Mouse (Mus musculus) liver, adult 2 months (tissue): ENCODE results near the gene Mdh2. TPM values are rescaled to one million over a fixed set of nuclear protein-coding genes. Genes with fewer than 3 reads are reported as not detected.

Source experiments
- DNase-seq: peaks from one replicate; pipeline ENCODE4 v3.0.0-alpha.2; 2011; ENCODE audit warnings: low read depth, low spot score; ENCODE audit errors: extremely low read depth
- H3K27ac ChIP-seq: fragments of 200-500 bp; replicated peaks from 2 replicates; pipeline ENCODE4 v1.5.1; 2012; ENCODE audit warnings: low read depth, mild to moderate bottlenecking, control low read depth, inconsistent platforms, low read length; ENCODE audit not compliant: insufficient read depth
- H3K27me3 ChIP-seq: fragments of 200-500 bp; 2 replicates; pipeline ENCODE4 v1.6.1; 2012; ENCODE audit warnings: mild to moderate bottlenecking, moderate library complexity, low read length, inconsistent platforms; ENCODE audit not compliant: control insufficient read depth, insufficient read depth
- H3K36me3 ChIP-seq: fragments of 200-500 bp; 2 replicates; pipeline ENCODE4 v1.6.1; 2012; ENCODE audit warnings: low read length, inconsistent platforms; ENCODE audit not compliant: control insufficient read depth, insufficient read depth
- H3K4me1 ChIP-seq: fragments of 200-500 bp; 2 replicates; pipeline ENCODE4 v1.6.1; 2011; ENCODE audit warnings: low read length; ENCODE audit not compliant: control insufficient read depth, insufficient read depth
- H3K4me3 ChIP-seq: fragments of 200-500 bp; 2 replicates; pipeline ENCODE4 v1.5.1; 2011; ENCODE audit warnings: low read depth, mild to moderate bottlenecking, control low read depth, low read length, moderate library complexity; ENCODE audit not compliant: insufficient read depth
- H3K79me2 ChIP-seq: fragments of 200-500 bp; 2 replicates; pipeline ENCODE4 v1.6.1; 2012; ENCODE audit warnings: inconsistent platforms, mild to moderate bottlenecking, low read length, moderate library complexity; ENCODE audit not compliant: control insufficient read depth, insufficient read depth
- H3K9ac ChIP-seq: fragments of 200-500 bp; 2 replicates; pipeline ENCODE4 v1.6.1; 2012; ENCODE audit warnings: low read depth, mild to moderate bottlenecking, control low read depth, inconsistent platforms, low read length
- CTCF ChIP-seq: fragments of 200-500 bp; IDR thresholded peaks from 2 replicates; pipeline ENCODE4 v1.5.1; 2011; ENCODE audit warnings: low read depth, low read length, control low read depth
- POLR2A ChIP-seq: fragments of 200-500 bp; IDR thresholded peaks from 2 replicates; pipeline ENCODE4 v1.6.1; 2011; ENCODE audit warnings: low read length, control low read depth; ENCODE audit not compliant: insufficient read depth; ENCODE audit errors: extremely low read depth
- WGBS: fragments of 180-500 bp; shearing (Covaris S2); methylation state at CpG from one replicate; pipeline ENCODE4 v1.1.7; 2018; 5-methylcytosine and 5-hydroxymethylcytosine counted together
- polyA plus RNA-seq: library from polyadenylated mRNA; depleted of rRNA; stranded (reverse); fragments of >200 nt; gene quantifications from 2 replicates; pipeline ENCODE4 v1.2.3, GENCODE M21; 2012; rRNA removed
- total RNA-seq: library from RNA; depleted of rRNA; stranded (reverse); fragments of >200 nt; gene quantifications from 2 replicates; pipeline ENCODE4 v1.2.3, GENCODE M21; 2014; rRNA removed

Mdh2 gene
- total and polyA plus RNA-seq, 2 experiments: 108 to 418 TPM

GRCm38 (mm10) chr5:135832729-135833128 is 54.4 kb downstream of the Mdh2 start:
- no peak for DNase-seq
- H3K79me2 ChIP-seq: no peaks in the 10 kb centered on the region
- H3K27me3 ChIP-seq: peaks cover 7% of the 10 kb centered on the region
- peaks cover 2% of the 10 kb centered on the region; the same call in 1 of the 2 replicates for H3K4me1 ChIP-seq
- H3K27ac ChIP-seq: no peak overlapping the region
- no peaks in the 10 kb centered on the region for H3K36me3 ChIP-seq
- no peak for TF ChIP-seq POLR2A
- no peak for TF ChIP-seq CTCF
- no peak overlapping the region for H3K9ac ChIP-seq
- WGBS: 23% methylated on average over 4 of the region's 4 CpGs
- H3K4me3 ChIP-seq: no peak overlapping the region

DNA sequence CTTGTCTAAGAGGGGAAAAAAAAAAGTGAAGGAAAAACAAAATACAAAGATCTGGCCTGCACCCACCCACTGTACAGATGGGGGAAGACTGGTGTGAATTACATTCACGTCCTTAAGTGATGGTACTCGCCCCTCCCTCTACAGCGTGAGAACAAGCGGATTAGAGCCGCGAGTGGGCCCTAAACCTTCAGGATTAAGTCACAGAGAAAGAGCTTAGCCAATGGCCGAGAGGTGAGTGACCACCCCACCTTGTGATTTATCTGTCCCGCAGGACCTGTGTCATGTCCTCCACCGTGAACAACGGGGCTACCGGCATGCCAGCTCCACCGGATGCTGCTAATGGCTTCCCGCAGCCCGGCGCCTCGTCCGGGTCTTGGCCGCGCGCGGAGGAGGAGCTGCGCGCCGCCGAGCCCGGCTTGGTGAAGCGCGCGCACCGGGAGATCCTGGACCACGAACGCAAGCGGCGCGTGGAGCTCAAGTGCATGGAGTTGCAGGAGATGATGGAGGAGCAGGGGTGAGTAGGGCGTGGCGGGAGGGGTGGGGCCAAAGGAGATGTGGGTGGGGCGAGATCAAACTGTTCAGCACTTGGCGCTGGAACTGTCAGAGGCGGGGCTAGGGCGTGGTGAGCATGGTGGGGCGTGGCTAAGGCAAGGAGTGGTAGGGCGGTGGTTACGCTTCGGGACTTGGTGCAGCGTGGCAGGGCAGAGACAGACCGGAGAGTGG is 56.6 kb downstream of the Mdh2 start:
- H3K9ac ChIP-seq: no peak overlapping the region
- no peaks in the 10 kb centered on the region for H3K36me3 ChIP-seq
- H3K27ac ChIP-seq: no peak overlapping the region
- no peaks in the 10 kb centered on the region for H3K79me2 ChIP-seq
- 4% methylated on average over 47 of the region's 47 CpGs for WGBS
- no peak for TF ChIP-seq POLR2A
- TF ChIP-seq CTCF: no peak
- DNase-seq: no peak
- peaks cover 7% of the 10 kb centered on the region for H3K27me3 ChIP-seq
- H3K4me3 ChIP-seq: peak overlapping the region; percentile 3; the same call in 1 of the 2 replicates
- H3K4me1 ChIP-seq: peaks cover 2% of the 10 kb centered on the region; the same call in 1 of the 2 replicates

DNA sequence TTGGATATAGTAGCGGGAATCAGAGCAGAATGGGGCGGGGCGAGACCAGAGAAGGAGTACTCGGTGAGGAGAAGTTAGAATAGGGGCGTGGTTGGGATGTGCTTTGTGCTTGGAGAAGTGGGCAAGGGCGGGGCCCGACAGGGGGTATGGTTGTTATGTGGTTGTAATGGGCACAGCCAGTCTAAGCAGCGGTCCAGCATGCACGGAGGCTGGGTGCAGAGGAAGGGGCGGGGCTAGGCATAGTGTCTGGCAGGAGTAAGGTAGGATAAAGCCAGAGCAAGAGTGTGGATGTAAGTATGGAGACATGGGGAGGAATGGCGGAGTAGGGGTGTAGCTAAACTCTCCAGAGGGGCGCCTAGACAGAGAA is 57.2 kb downstream of the Mdh2 start:
- no peaks in the 10 kb centered on the region for H3K79me2 ChIP-seq
- DNase-seq: no peak
- H3K9ac ChIP-seq: no peak overlapping the region
- WGBS: 4% methylated on average over 12 of the region's 12 CpGs
- H3K36me3 ChIP-seq: no peaks in the 10 kb centered on the region
- no peak for TF ChIP-seq POLR2A
- no peak for TF ChIP-seq CTCF
- H3K27me3 ChIP-seq: peaks cover 7% of the 10 kb centered on the region
- H3K4me1 ChIP-seq: peaks cover 2% of the 10 kb centered on the region; the same call in 1 of the 2 replicates
- no peak overlapping the region for H3K27ac ChIP-seq
- H3K4me3 ChIP-seq: no peak overlapping the region

- WGBS: 20% methylated on average over 12 of the region's 12 CpGs
- Histone ChIP-seq H3K4me3 (no peak overlapping the region), H3K4me1 (peaks cover 2% of the 10 kb centered on the region; the same call in 1 of the 2 replicates), H3K36me3 (no peaks in the 10 kb centered on the region), H3K9ac (no peak overlapping the region), H3K27ac (no peak overlapping the region), H3K79me2 (no peaks in the 10 kb centered on the region), H3K27me3 (peaks cover 7% of the 10 kb centered on the region)
- TF ChIP-seq CTCF (no peak), POLR2A (no peak)
- DNase-seq: no peak
Measured at GRCm38 (mm10) chr5:135835981-135836380, 57.7 kb downstream of the Mdh2 start.

Other genes starting within 250 kb of the Mdh2 start
- gene Hip1, start 233.4 kb upstream of the Mdh2 start, total RNA-seq: 3.2 and 6.5 TPM in 2 replicates
- 2.2 and 3.1 TPM in 2 replicates for gene Hip1, start 233.4 kb upstream of the Mdh2 start, polyA plus RNA-seq
- not detected in 2 replicates for gene Ccl26, start 214.9 kb upstream of the Mdh2 start, total RNA-seq
- not detected in 2 replicates for gene Ccl26, start 214.9 kb upstream of the Mdh2 start, polyA plus RNA-seq
- gene Ccl24, start 205.4 kb upstream of the Mdh2 start, total RNA-seq: 3.7 and 8.2 TPM in 2 replicates
- gene Ccl24, start 205.4 kb upstream of the Mdh2 start, polyA plus RNA-seq: 1.8 and 5.3 TPM in 2 replicates
- 8.5 and 9.7 TPM in 2 replicates for gene Rhbdd2, start 145.9 kb upstream of the Mdh2 start, total RNA-seq
- 17.0 and 20.9 TPM in 2 replicates for gene Rhbdd2, start 145.9 kb upstream of the Mdh2 start, polyA plus RNA-seq
- gene Por, start 108.4 kb upstream of the Mdh2 start, total RNA-seq: 284 and 345 TPM in 2 replicates
- gene Por, start 108.4 kb upstream of the Mdh2 start, polyA plus RNA-seq: 211 and 254 TPM in 2 replicates
- 55.2 and 58.1 TPM in 2 replicates for gene Tmem120a, start 34.0 kb upstream of the Mdh2 start, total RNA-seq
- 52.9 and 76.6 TPM in 2 replicates for gene Tmem120a, start 34.0 kb upstream of the Mdh2 start, polyA plus RNA-seq
- gene Styxl1, start 95 bp upstream of the Mdh2 start, total RNA-seq: 0.13 and 0.18 TPM in 2 replicates
- 0.22 and 0.23 TPM in 2 replicates for gene Styxl1, start 95 bp upstream of the Mdh2 start, polyA plus RNA-seq
- not detected in 2 replicates for gene Srrm3, start 28.4 kb downstream of the Mdh2 start, total RNA-seq
- not detected in 2 replicates for gene Srrm3, start 28.4 kb downstream of the Mdh2 start, polyA plus RNA-seq
- 18.9 and 19.5 TPM in 2 replicates for gene Hspb1, start 109.4 kb downstream of the Mdh2 start, total RNA-seq
- 10.9 and 24.3 TPM in 2 replicates for gene Hspb1, start 109.4 kb downstream of the Mdh2 start, polyA plus RNA-seq
- gene Ywhag, start 156.1 kb downstream of the Mdh2 start, total RNA-seq: 23.0 and 30.9 TPM in 2 replicates
- 42.4 and 50.4 TPM in 2 replicates for gene Ywhag, start 156.1 kb downstream of the Mdh2 start, polyA plus RNA-seq
- 4.0 and 4.8 TPM in 2 replicates for gene Ssc4d, start 196.1 kb downstream of the Mdh2 start, total RNA-seq
- 5.8 and 6.5 TPM in 2 replicates for gene Ssc4d, start 196.1 kb downstream of the Mdh2 start, polyA plus RNA-seq
- gene Zp3, start 201.6 kb downstream of the Mdh2 start, total RNA-seq: not detected in 2 replicates
- not detected in 2 replicates for gene Zp3, start 201.6 kb downstream of the Mdh2 start, polyA plus RNA-seq
- 1.0 and 1.9 TPM in 2 replicates for gene Dtx2, start 216.3 kb downstream of the Mdh2 start, total RNA-seq
- gene Dtx2, start 216.3 kb downstream of the Mdh2 start, polyA plus RNA-seq: 4.3 and 7.1 TPM in 2 replicates